Mouse (Mus musculus) megakaryocyte, embryonic 14.5 days (primary cell): ENCODE measurements at regions not wholly inside any gene's neighbourhood (a gene's known extent, or its start where the extent isn't known, plus 50 kb on each side); places are given as distances from the start of the nearest gene placed in this dataset.

Experiments
- FLI1 ChIP-seq: IDR thresholded peaks from 2 replicates; pipeline ENCODE4 v1.6.1; 2012; ENCODE audit warnings: low read length, inconsistent platforms, mixed read lengths
- GATA1 ChIP-seq: IDR thresholded peaks from 3 replicates; pipeline ENCODE4 v1.6.1; 2012; ENCODE audit warnings: mixed read lengths, low read length, inconsistent platforms, borderline replicate concordance

DNA sequence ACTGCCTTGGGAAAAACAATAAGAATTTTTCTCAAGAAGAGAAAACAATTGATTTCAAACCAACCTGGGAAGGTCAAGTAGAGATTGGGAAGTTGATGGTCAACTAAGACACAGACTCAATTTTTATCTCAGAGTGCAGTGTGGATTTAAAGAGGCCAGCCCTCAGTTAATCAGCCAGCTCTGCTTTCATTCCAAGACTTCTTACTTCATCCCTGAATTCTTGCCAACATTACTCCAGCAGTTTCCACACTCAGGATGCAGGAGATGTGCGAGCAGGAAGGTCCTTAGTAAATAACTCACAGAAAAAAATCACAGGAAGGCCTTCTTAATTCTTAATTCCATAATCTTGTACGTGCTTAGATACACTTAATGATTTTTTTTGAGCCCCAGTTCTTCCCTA, 144.1 kb upstream of the Nrp1 start:
- TF ChIP-seq FLI1 (no peak), GATA1 (no peak)
